Mouse (Mus musculus) heart, postnatal 0 days (tissue): Measurements from ENCODE around the gene Spc24.

Source experiments
- CTCF ChIP-seq: IDR thresholded peaks from 2 replicates; pipeline ENCODE4 v1.5.1; 2016; ENCODE audit warnings: antibody characterized with exemption, control low read depth, low read depth
- EP300 ChIP-seq: IDR thresholded peaks from 2 replicates; pipeline ENCODE4 v1.6.1; 2016; ENCODE audit warnings: antibody characterized with exemption, low read depth

DNA sequence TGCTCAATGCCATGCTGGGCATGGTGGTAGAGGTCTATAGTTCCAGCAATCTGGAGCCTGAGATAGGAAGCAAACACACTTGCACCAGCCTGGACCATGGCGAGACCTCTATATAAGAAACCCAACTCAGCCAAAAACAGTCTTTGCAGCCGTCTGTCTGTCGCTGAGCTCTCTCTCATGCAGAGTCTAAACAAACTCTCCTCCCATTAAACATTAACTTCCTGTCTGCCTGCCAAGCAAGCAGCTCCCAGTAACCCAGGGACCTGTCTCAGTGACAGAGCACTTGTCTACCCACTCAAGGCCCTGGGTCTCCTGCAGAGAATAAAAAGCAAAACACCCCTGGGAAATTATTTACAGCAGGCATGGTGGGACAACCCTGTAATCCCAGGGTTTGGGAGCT, 23.5 kb downstream of the Spc24 start:
- TF ChIP-seq CTCF, result no peak
- TF ChIP-seq EP300, result no peak
